Mouse (Mus musculus) bone marrow, adult 2 months (tissue): Measurements from ENCODE around the gene Magi2.

Experiments used
- CTCF ChIP-seq: fragments of 200-500 bp; IDR thresholded peaks from 2 replicates; pipeline ENCODE4 v1.5.1; 2011; ENCODE audit warnings: low read length, control low read depth; ENCODE audit not compliant: control insufficient read depth, insufficient read depth
- POLR2A ChIP-seq: fragments of 200-500 bp; IDR thresholded peaks from 2 replicates; pipeline ENCODE4 v1.6.1; 2011; ENCODE audit warnings: low read depth, mild to moderate bottlenecking, control low read depth, low read length, borderline replicate concordance; ENCODE audit not compliant: control insufficient read depth

DNA sequence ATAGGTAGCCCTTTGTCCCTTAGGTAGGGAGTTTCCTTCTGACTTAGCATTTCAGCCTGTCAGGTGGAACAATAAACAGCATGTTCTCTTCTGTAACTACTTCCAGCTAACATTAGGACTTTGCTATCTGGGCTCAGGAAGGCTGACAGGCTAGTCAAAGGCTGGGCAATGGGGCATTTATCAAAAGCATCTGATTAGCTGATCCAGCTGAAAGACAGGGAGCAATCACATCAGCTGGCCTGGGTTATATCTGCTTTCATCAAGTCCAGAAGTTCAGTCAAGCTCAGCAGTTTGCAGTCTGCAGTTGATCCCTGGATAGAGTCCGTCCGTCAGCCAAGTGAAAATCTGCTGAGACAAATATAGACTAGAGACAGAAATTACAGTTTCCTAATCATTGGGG is 1094.1 kb downstream of the Magi2 start:
- no peak for TF ChIP-seq CTCF
- no peak for TF ChIP-seq POLR2A
